ENCODE assay signal across 8 mouse cellular contexts in the genomic region with DNA sequence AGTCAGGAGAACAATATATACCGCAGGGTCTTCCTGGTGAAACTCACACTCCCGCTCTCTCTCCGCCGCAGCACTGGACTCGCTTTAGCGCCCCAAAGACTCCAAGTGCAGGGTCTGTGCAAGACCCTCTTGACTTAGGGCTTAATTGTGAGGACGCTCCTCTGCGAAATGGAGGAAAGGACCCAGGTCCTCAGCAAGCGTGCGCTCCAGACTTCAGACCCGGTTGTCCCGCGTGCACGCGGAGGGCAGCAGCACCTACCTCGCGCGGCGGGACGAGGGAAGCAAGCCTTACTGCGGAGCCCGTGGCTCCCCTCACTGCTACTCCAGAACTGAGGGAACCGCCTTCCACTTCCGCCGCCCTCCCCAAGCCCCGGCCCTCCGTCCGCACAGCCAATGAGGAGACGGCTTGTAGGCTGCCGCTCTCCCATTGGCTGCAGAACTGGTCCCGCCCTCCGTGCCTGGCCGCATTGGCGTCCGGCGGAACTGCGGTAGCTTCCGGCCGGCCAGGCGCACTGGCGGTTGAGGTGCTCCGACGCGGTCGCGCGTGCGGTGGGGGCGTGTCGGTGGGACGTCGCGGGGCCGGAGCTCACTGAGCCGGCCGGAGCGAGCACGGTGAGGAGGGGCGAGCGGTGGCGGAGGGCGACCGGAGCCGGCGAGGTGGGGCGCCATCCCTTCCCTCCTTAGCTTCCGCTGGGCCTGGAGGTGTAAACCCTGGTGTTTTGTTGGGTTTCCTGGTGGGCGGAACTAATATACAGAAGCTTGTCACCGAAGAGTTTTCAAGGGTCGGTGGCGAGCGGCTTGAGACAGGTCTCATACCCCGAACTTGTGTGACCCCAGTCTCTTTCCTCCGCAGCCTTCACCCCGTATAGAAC. TPM values are rescaled to one million over a fixed set of nuclear protein-coding genes. Genes with fewer than 3 reads are reported as not detected.
A peak's percentile ranks its signal among the peaks of the same experiment; 100 is the strongest.
DNase-seq lines count a peak whose midpoint lies in the region; ATAC-seq lines count a peak whose summit lies in the region.

Gene Zbtb9, plus strand, starts transcription at position 465 of the 872 bp plus-strand sequence.

- no peaks in the 10 kb centered on the region for H3K27me3 ChIP-seq in hindbrain, embryonic 15.5 days

- peak; percentile 98 for ATAC-seq in hindbrain, embryonic 15.5 days (ENCODE audit: low FRiP score, low read depth)

- DNase-seq in T-cell, adult 2 months (ENCODE audit: low spot score) = peak; percentile 96
- peak; percentile 93 to 97 for DNase-seq in cerebellum, postnatal 36 days
- peak; percentile 96 to 97 for DNase-seq in frontal cortex, postnatal 36 days (ENCODE audit: low spot score in 2 of 2)
- DNase-seq in left cerebral cortex, adult 11 months (ENCODE audit: low spot score) = peak; percentile 92
- peak; percentile 98 for DNase-seq in lung, postnatal 4 days
- DNase-seq in retina, postnatal 7 days (ENCODE audit: low read depth, low spot score) = peak; percentile 88
- peak; percentile 90 for DNase-seq in urinary bladder, adult 2 months (ENCODE audit: low spot score)

- H3K4me2 ChIP-seq in hindbrain, embryonic 15.5 days = peak within 1 kb of the TSS; percentile 94

- H3K4me1 ChIP-seq in hindbrain, embryonic 15.5 days (replicated peaks) = peaks cover 55% of the 10 kb centered on the region

- H3K4me3 ChIP-seq in hindbrain, embryonic 15.5 days = peak within 1 kb of the TSS; percentile 86

- H3K36me3 ChIP-seq in hindbrain, embryonic 15.5 days = peaks cover 46% of the 10 kb centered on the region

- no peaks in the 10 kb centered on the region for H3K9me3 ChIP-seq in hindbrain, embryonic 15.5 days

- peak within 1 kb of the TSS; percentile 80 for H3K9ac ChIP-seq in hindbrain, embryonic 15.5 days

- under 1% methylated on average over 75 of the region's 75 CpGs for WGBS in hindbrain, embryonic 15.5 days

- H3K27ac ChIP-seq in hindbrain, embryonic 15.5 days (replicated peaks) = peak within 1 kb of the TSS; percentile 84

RNA-seq across cellular contexts. Expression of gene Zbtb9, which starts in this region (rescaled TPM):
- polyA plus RNA-seq in hindbrain, embryonic 15.5 days (2015; fragmentation: Nextera tagmentation; extraction: Ambion mirVana) = 14.6 and 14.7 TPM in 2 replicates
- polyA plus RNA-seq in urinary bladder, adult 2 months (2012; rRNA removed) = 8.4 and 9.4 TPM in 2 replicates

Comparison
In these comparisons a context has a peak if more than half of its experiments do, and no peak if none do; other contexts are left out.
1. Peak in every context shown above with its lines: DNase-seq, ATAC-seq, H3K4me3 ChIP-seq and H3K27ac ChIP-seq.